Mouse (Mus musculus): ENCODE measurements around the gene Olfr1367.
"Not testable (repeated sequence)": the region's sequence is repeated elsewhere in the genome, so short reads cannot be mapped to it uniquely, and the experiment has no call there.

Olfr1367 gene

GRCm38 (mm10) chr13:21396048-21396447, 49.3 kb downstream of the Olfr1367 start:
- DNase-seq (ENCODE audit: extremely low read depth, low read depth) = not testable (repeated sequence)

- DNase-seq (ENCODE audit: extremely low read depth, low read depth) = no peak
Measured at GRCm38 (mm10) chr13:21397486-21397885, 50.8 kb downstream of the Olfr1367 start.
